7 mouse cellular contexts compared by ENCODE assay signal in genomic region chr5:135188214-135188554, GRCm38 (mm10). TPM values are rescaled to one million over a fixed set of nuclear protein-coding genes. Genes with fewer than 3 reads are reported as not detected.
DNase-seq lines count a peak whose midpoint lies in the region; ATAC-seq and TF ChIP-seq lines count a peak whose summit lies in the region.

No protein-coding gene starts in this region.

- peak overlapping the region; percentile 98 for H3K9ac ChIP-seq in limb, embryonic 12.5 days (replicated peaks)
- H3K9ac ChIP-seq in stomach, embryonic 14.5 days (replicated peaks; ENCODE audit: low read depth, low read length) = peak overlapping the region; percentile 99

- ATAC-seq in megakaryocyte, adult 5-6 weeks (ENCODE audit: poor library complexity, severe bottlenecking) = no peak
- no peak for ATAC-seq in limb, embryonic 12.5 days (ENCODE audit: insufficient number of reproducible peaks, insufficient read depth, low FRiP score, low TSS enrichment, low read depth)
- ATAC-seq in stomach, embryonic 14.5 days (ENCODE audit: insufficient number of reproducible peaks, insufficient read depth, low FRiP score, low read depth) = no peak

- H3K27ac ChIP-seq in embryonic fibroblast, embryonic 13.5 days (ENCODE audit: insufficient read depth, low read length) = peak overlapping the region; percentile 90
- H3K27ac ChIP-seq in limb, embryonic 12.5 days = peak overlapping the region; percentile 99
- H3K27ac ChIP-seq in stomach, embryonic 14.5 days (ENCODE audit: low read length) = peak overlapping the region; percentile 97; the same call in 1 of the 2 replicates

- no peaks in the 10 kb centered on the region for H3K9me3 ChIP-seq in megakaryocyte, embryonic 14.5 days
- no peaks in the 10 kb centered on the region for H3K9me3 ChIP-seq in limb, embryonic 12.5 days
- 0 out of 2 replicates have a peak, but pooled peaks cover 5% of the 10 kb centered on the region for H3K9me3 ChIP-seq in stomach, embryonic 14.5 days (ENCODE audit: control insufficient read depth, low read depth, low read length)

- peak overlapping the region; percentile 73 for H3K4me2 ChIP-seq in limb, embryonic 12.5 days
- peak overlapping the region; percentile 71 for H3K4me2 ChIP-seq in stomach, embryonic 14.5 days (replicated peaks; ENCODE audit: low read depth, low read length)

- 0% methylated on average over 8 of the region's 8 CpGs for WGBS in limb, embryonic 12.5 days
- under 1% methylated on average over 8 of the region's 8 CpGs for WGBS in stomach, embryonic 14.5 days

- TF ChIP-seq CTCF in embryonic fibroblast, embryonic 13.5 days (IDR thresholded peaks at IDR 0.05; ENCODE audit: borderline replicate concordance, insufficient read depth, low read length) = no peak

- H3K27me3 ChIP-seq in megakaryocyte, embryonic 14.5 days (replicated peaks) = no peaks in the 10 kb centered on the region
- H3K27me3 ChIP-seq in limb, embryonic 12.5 days = no peaks in the 10 kb centered on the region
- no peaks in the 10 kb centered on the region for H3K27me3 ChIP-seq in stomach, embryonic 14.5 days (ENCODE audit: control insufficient read depth, insufficient read depth, low read length)

- peaks cover 21% of the 10 kb centered on the region for H3K36me3 ChIP-seq in megakaryocyte, embryonic 14.5 days (replicated peaks; ENCODE audit: low read length)
- H3K36me3 ChIP-seq in limb, embryonic 12.5 days = peaks cover 36% of the 10 kb centered on the region
- H3K36me3 ChIP-seq in stomach, embryonic 14.5 days (ENCODE audit: control insufficient read depth, insufficient read depth, low read length) = peaks cover 5% of the 10 kb centered on the region

- no peak for DNase-seq in thymus, postnatal 10 days (ENCODE audit: low spot score in 2 of 2)
- no peak for DNase-seq in gastrocnemius, postnatal 10 days

- H3K4me3 ChIP-seq in megakaryocyte, embryonic 14.5 days (replicated peaks) = peak overlapping the region; percentile 97
- peak overlapping the region; percentile 85 for H3K4me3 ChIP-seq in embryonic fibroblast, embryonic 13.5 days (ENCODE audit: insufficient read depth, low read length)
- H3K4me3 ChIP-seq in limb, embryonic 12.5 days (replicated peaks) = peak overlapping the region; percentile 98
- H3K4me3 ChIP-seq in stomach, embryonic 14.5 days (ENCODE audit: low read depth, low read length) = peak overlapping the region; percentile 100

- peaks cover 63% of the 10 kb centered on the region for H3K4me1 ChIP-seq in megakaryocyte, embryonic 14.5 days
- H3K4me1 ChIP-seq in embryonic fibroblast, embryonic 13.5 days (ENCODE audit: control insufficient read depth, insufficient read depth, low read length) = no peaks in the 10 kb centered on the region
- H3K4me1 ChIP-seq in limb, embryonic 12.5 days (replicated peaks) = peaks cover 30% of the 10 kb centered on the region
- H3K4me1 ChIP-seq in stomach, embryonic 14.5 days (ENCODE audit: control insufficient read depth, insufficient read depth, low read length) = peaks cover 27% of the 10 kb centered on the region

- no peak for TF ChIP-seq POLR2A in embryonic fibroblast, embryonic 13.5 days (IDR thresholded peaks at IDR 0.05; ENCODE audit: low read depth, low read length)

RNA-seq across cellular contexts. Expression of gene Baz1b, which starts 1.1 kb away (rescaled TPM):
- polyA plus RNA-seq in megakaryocyte, embryonic 14.5 days (2012; ENCODE audit: insufficient read depth, low replicate concordance) = 8.4 and 12.3 TPM in 2 replicates
- total RNA-seq in megakaryocyte, adult 5-6 weeks (2015) = 66.1 and 71.1 TPM in 2 replicates
- 129 and 134 TPM in 2 replicates for total RNA-seq in megakaryocyte, adult 5-6 weeks (2017)
- polyA plus RNA-seq in embryonic fibroblast, embryonic 13.5 days (2011; ENCODE audit: insufficient read length, low read depth, missing spikeins) = 73.5 and 84.1 TPM in 2 replicates
- polyA plus RNA-seq in limb, embryonic 12.5 days (2016; fragmentation: Nextera tagmentation; extraction: Ambion mirVana) = 72.8 and 73.6 TPM in 2 replicates
- 60.3 and 60.7 TPM in 2 replicates for polyA plus RNA-seq in stomach, embryonic 14.5 days (2014; fragmentation: Nextera tagmentation; extraction: Ambion mirVana)
- total RNA-seq in gastrocnemius, postnatal 10 days (2021) = 10 to 100 TPM; 29.0 to 39.2 TPM

RNA-seq across cellular contexts. Expression of gene Bcl7b, which starts 20.1 kb away (rescaled TPM):
- polyA plus RNA-seq in megakaryocyte, embryonic 14.5 days (2012; ENCODE audit: insufficient read depth, low replicate concordance) = 58.2 and 75.1 TPM in 2 replicates
- 23.5 and 46.6 TPM in 2 replicates for total RNA-seq in megakaryocyte, adult 5-6 weeks (2015)
- 27.4 and 38.8 TPM in 2 replicates for total RNA-seq in megakaryocyte, adult 5-6 weeks (2017)
- polyA plus RNA-seq in embryonic fibroblast, embryonic 13.5 days (2011; ENCODE audit: insufficient read length, low read depth, missing spikeins) = 31.0 and 41.7 TPM in 2 replicates
- 43.2 and 45.0 TPM in 2 replicates for polyA plus RNA-seq in limb, embryonic 12.5 days (2016; fragmentation: Nextera tagmentation; extraction: Ambion mirVana)
- polyA plus RNA-seq in stomach, embryonic 14.5 days (2014; fragmentation: Nextera tagmentation; extraction: Ambion mirVana) = 45.1 and 48.9 TPM in 2 replicates
- total RNA-seq in gastrocnemius, postnatal 10 days (2021) = 10 to 100 TPM; 28.4 to 28.9 TPM

RNA-seq across cellular contexts. Expression of gene Tbl2, which starts 38.7 kb away (rescaled TPM):
- polyA plus RNA-seq in megakaryocyte, embryonic 14.5 days (2012; ENCODE audit: insufficient read depth, low replicate concordance) = 6.6 TPM in 1 of 2 replicates, not detected in the other
- 5.5 and 5.7 TPM in 2 replicates for total RNA-seq in megakaryocyte, adult 5-6 weeks (2015)
- 12.6 and 15.0 TPM in 2 replicates for total RNA-seq in megakaryocyte, adult 5-6 weeks (2017)
- polyA plus RNA-seq in embryonic fibroblast, embryonic 13.5 days (2011; ENCODE audit: insufficient read length, low read depth, missing spikeins) = 17.4 and 24.9 TPM in 2 replicates
- 30.1 and 30.2 TPM in 2 replicates for polyA plus RNA-seq in limb, embryonic 12.5 days (2016; fragmentation: Nextera tagmentation; extraction: Ambion mirVana)
- polyA plus RNA-seq in stomach, embryonic 14.5 days (2014; fragmentation: Nextera tagmentation; extraction: Ambion mirVana) = 24.8 and 28.5 TPM in 2 replicates
- total RNA-seq in gastrocnemius, postnatal 10 days (2021) = 10 to 100 TPM; 13.6 to 16.8 TPM
